Mouse (Mus musculus) kidney, adult 2 months (tissue): ENCODE measurements around the gene Rsph1. TPM values are rescaled to one million over a fixed set of nuclear protein-coding genes. Genes with fewer than 3 reads are reported as not detected.

Experiments used
- DNase-seq: peaks from one replicate; pipeline ENCODE4 v3.0.0; 2021
- H3K27ac ChIP-seq: fragments of 200-500 bp; 2 replicates; pipeline ENCODE4 v1.5.1; 2012; ENCODE audit warnings: low read depth, low read length, control low read depth, inconsistent platforms; ENCODE audit not compliant: insufficient read depth
- H3K27me3 ChIP-seq: fragments of 200-500 bp; replicated peaks from 2 replicates; pipeline ENCODE4 v1.6.1; 2012; ENCODE audit warnings: mild to moderate bottlenecking, moderate library complexity, low read length, inconsistent platforms; ENCODE audit not compliant: control insufficient read depth, insufficient read depth
- H3K36me3 ChIP-seq: fragments of 200-500 bp; 2 replicates; pipeline ENCODE4 v1.6.1; 2012; ENCODE audit warnings: mild to moderate bottlenecking, moderate library complexity, low read length, inconsistent platforms; ENCODE audit not compliant: control insufficient read depth, insufficient read depth
- H3K4me1 ChIP-seq: fragments of 200-500 bp; 2 replicates; pipeline ENCODE4 v1.6.1; 2011; ENCODE audit warnings: low read length; ENCODE audit not compliant: control insufficient read depth, insufficient read depth
- H3K4me3 ChIP-seq: fragments of 200-500 bp; 2 replicates; pipeline ENCODE4 v1.5.1; 2011; ENCODE audit warnings: mild to moderate bottlenecking, low read depth, low read length, control low read depth; ENCODE audit not compliant: insufficient read depth
- CTCF ChIP-seq: fragments of 200-500 bp; conservative IDR thresholded peaks from 2 replicates; pipeline ENCODE4 v1.5.1; 2011; ENCODE audit warnings: low read depth, mild to moderate bottlenecking, control low read depth, low read length, moderate library complexity, mixed read lengths; ENCODE audit not compliant: insufficient read depth, insufficient read length
- POLR2A ChIP-seq: fragments of 200-500 bp; IDR thresholded peaks from one replicate; pipeline ENCODE4 v1.6.1; 2011; ENCODE audit warnings: low read depth, low read length, control low read depth
- WGBS: fragments of 180-500 bp; shearing (Covaris S2); methylation state at CpG from one replicate; pipeline ENCODE4 v1.1.7; 2018; 5-methylcytosine and 5-hydroxymethylcytosine counted together
- polyA plus RNA-seq: library from polyadenylated mRNA; depleted of rRNA; stranded (reverse); fragments of >200 nt; gene quantifications from 2 replicates; pipeline ENCODE4 v1.2.3, GENCODE M21; 2012; rRNA removed

Gene Rsph1
- 0.73 and 1.1 TPM in 2 replicates for polyA plus RNA-seq

- H3K27me3 ChIP-seq = no peaks in the 10 kb centered on the region
- no peak within 1 kb of the TSS for H3K27ac ChIP-seq
- no peak for TF ChIP-seq CTCF
- TF ChIP-seq POLR2A = no peak
Observed at GRCm38 (mm10) chr17:31276922-31277918, at the start of gene Rsph1. Rsph1 (minus strand) TSS chr17:31277383.

GRCm38 (mm10) chr17:31326220-31326852, 49.2 kb upstream of the Rsph1 start:
- peaks cover 6% of the 10 kb centered on the region; the same call in 1 of the 2 replicates for H3K4me1 ChIP-seq
- 74% methylated on average over 9 of the region's 9 CpGs for WGBS
- H3K27me3 ChIP-seq = no peaks in the 10 kb centered on the region
- H3K4me3 ChIP-seq = no peak overlapping the region
- H3K36me3 ChIP-seq = no peaks in the 10 kb centered on the region
- TF ChIP-seq CTCF (no peak), POLR2A (no peak)
- H3K27ac ChIP-seq = no peak overlapping the region
- DNase-seq = no peak

More at GRCm38 (mm10) chr17:31276922-31277918, at the start of gene Rsph1:
- WGBS = 9% methylated on average over 44 of the region's 44 CpGs
- Histone ChIP-seq H3K36me3 (no peaks in the 10 kb centered on the region), H3K4me3 (peak within 1 kb of the TSS; percentile 60), H3K4me1 (peaks cover 3% of the 10 kb centered on the region; the same call in 1 of the 2 replicates)
- DNase-seq = peak; percentile 99

- H3K4me3 ChIP-seq = no peak overlapping the region
- H3K27me3 ChIP-seq = no peaks in the 10 kb centered on the region
- peaks cover 6% of the 10 kb centered on the region; the same call in 1 of the 2 replicates for H3K4me1 ChIP-seq
- H3K36me3 ChIP-seq = no peaks in the 10 kb centered on the region
- 65% methylated on average over 13 of the region's 13 CpGs for WGBS
- TF ChIP-seq CTCF (peak; percentile 58), POLR2A (no peak)
- DNase-seq = no peak
- H3K27ac ChIP-seq = no peak overlapping the region
Observed at GRCm38 (mm10) chr17:31325451-31326219, 48.5 kb upstream of the Rsph1 start.

GRCm38 (mm10) chr17:31324227-31324626, 47.0 kb upstream of the Rsph1 start:
- Histone ChIP-seq H3K27me3 (no peaks in the 10 kb centered on the region), H3K4me3 (no peak overlapping the region), H3K27ac (no peak overlapping the region), H3K4me1 (peaks cover 6% of the 10 kb centered on the region; the same call in 1 of the 2 replicates), H3K36me3 (no peaks in the 10 kb centered on the region)
- 96% methylated on average over 8 of the region's 8 CpGs for WGBS
- TF ChIP-seq CTCF = no peak
- TF ChIP-seq POLR2A = no peak
- DNase-seq = no peak

DNA sequence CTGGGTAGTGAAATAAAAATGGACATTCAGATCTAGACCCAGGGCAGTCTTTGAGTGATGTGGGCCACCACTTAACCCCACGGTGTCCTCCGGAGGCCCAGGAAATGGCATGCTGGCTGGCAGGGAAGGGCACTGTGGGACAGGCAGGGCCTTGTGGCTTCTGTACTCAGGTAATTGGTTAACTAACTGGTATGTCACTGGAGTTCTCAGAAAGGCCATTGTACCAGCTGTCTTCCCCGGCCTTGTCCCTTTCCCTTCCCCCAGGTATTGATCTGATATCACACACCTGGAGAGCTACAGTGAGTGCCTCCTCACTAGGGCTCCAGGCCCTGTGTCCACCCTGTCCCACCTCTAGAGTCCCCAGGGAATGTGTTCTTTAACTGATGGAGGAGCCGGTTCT, 46.2 kb upstream of the Rsph1 start:
- Histone ChIP-seq H3K4me3 (no peak overlapping the region), H3K27me3 (no peaks in the 10 kb centered on the region), H3K4me1 (peaks cover 6% of the 10 kb centered on the region), H3K27ac (no peak overlapping the region), H3K36me3 (no peaks in the 10 kb centered on the region)
- WGBS = 65% methylated on average over 4 of the region's 4 CpGs
- DNase-seq = peak; percentile 48
- TF ChIP-seq CTCF (no peak), POLR2A (no peak)

GRCm38 (mm10) chr17:31322446-31322845, 45.3 kb upstream of the Rsph1 start:
- Histone ChIP-seq H3K4me3 (no peak overlapping the region), H3K27me3 (no peaks in the 10 kb centered on the region), H3K36me3 (no peaks in the 10 kb centered on the region), H3K4me1 (peaks cover 6% of the 10 kb centered on the region), H3K27ac (no peak overlapping the region)
- WGBS = 43% methylated on average over 4 of the region's 4 CpGs
- DNase-seq = peak; percentile 68
- TF ChIP-seq POLR2A (no peak), CTCF (no peak)

- H3K36me3 ChIP-seq = no peaks in the 10 kb centered on the region
- H3K27me3 ChIP-seq = no peaks in the 10 kb centered on the region
- no peak overlapping the region for H3K27ac ChIP-seq
- peaks cover 6% of the 10 kb centered on the region for H3K4me1 ChIP-seq
- H3K4me3 ChIP-seq = no peak overlapping the region
- whole genome bisulfite sequencing = 86% methylated on average over 12 of the region's 12 CpGs
- TF ChIP-seq CTCF = no peak
- no peak for TF ChIP-seq POLR2A
- no peak for DNase-seq
Observed at GRCm38 (mm10) chr17:31321425-31321824, 44.2 kb upstream of the Rsph1 start.
